Mouse (Mus musculus): ENCODE measurements around the gene Gm10663. TPM values are rescaled to one million over a fixed set of nuclear protein-coding genes. Genes with fewer than 3 reads are reported as not detected.

Gene Gm10663
- total RNA-seq (2021) = not detected
- long read RNA-seq, experiment 1 = 0 reads
- long read RNA-seq, experiment 2 = 0 reads

- no peak for DNase-seq (ENCODE audit: low spot score in 2 of 2)
Observed at GRCm38 (mm10) chr8:65074733-65075132, at the start of gene Gm10663. TSS of gene Gm10663 (plus strand) at chr8:65075033.

- no peak for DNase-seq (ENCODE audit: low spot score in 2 of 2)
Observed at GRCm38 (mm10) chr8:65028959-65029686, 45.7 kb upstream of the Gm10663 start.

GRCm38 (mm10) chr8:65029776-65030175 lies 45.1 kb upstream of the Gm10663 start:
- DNase-seq (ENCODE audit: low spot score in 2 of 2) = no peak

GRCm38 (mm10) chr8:65030735-65031485 lies 43.9 kb upstream of the Gm10663 start:
- DNase-seq (ENCODE audit: low spot score in 2 of 2) = no peak

GRCm38 (mm10) chr8:65032107-65032506 lies 42.7 kb upstream of the Gm10663 start:
- no peak for DNase-seq (ENCODE audit: low spot score in 2 of 2)

- DNase-seq (ENCODE audit: low spot score in 2 of 2) = no peak
Observed at GRCm38 (mm10) chr8:65033056-65033455, 41.8 kb upstream of the Gm10663 start.

GRCm38 (mm10) chr8:65034136-65034535 lies 40.7 kb upstream of the Gm10663 start:
- no peak for DNase-seq (ENCODE audit: low spot score in 2 of 2)

- DNase-seq (ENCODE audit: low spot score in 2 of 2) = no peak
Observed at GRCm38 (mm10) chr8:65037117-65037533, 37.7 kb upstream of the Gm10663 start, which contains the start of gene Apela. TSS of gene Apela (minus strand) at chr8:65037336.

GRCm38 (mm10) chr8:65046565-65046964 lies 28.3 kb upstream of the Gm10663 start:
- DNase-seq (ENCODE audit: low spot score in 2 of 2) = no peak

GRCm38 (mm10) chr8:65047193-65047592 lies 27.6 kb upstream of the Gm10663 start:
- DNase-seq (ENCODE audit: low spot score in 2 of 2) = no peak

- no peak for DNase-seq (ENCODE audit: low spot score in 2 of 2)
Observed at GRCm38 (mm10) chr8:65047801-65048200, 27.0 kb upstream of the Gm10663 start.

- DNase-seq (ENCODE audit: low spot score in 2 of 2) = no peak
Observed at GRCm38 (mm10) chr8:65053554-65053953, 21.3 kb upstream of the Gm10663 start.

- no peak for DNase-seq (ENCODE audit: low spot score in 2 of 2)
Observed at GRCm38 (mm10) chr8:65053968-65054367, 20.9 kb upstream of the Gm10663 start.

GRCm38 (mm10) chr8:65056722-65057121 lies 18.1 kb upstream of the Gm10663 start:
- no peak for DNase-seq (ENCODE audit: low spot score in 2 of 2)

- no peak for DNase-seq (ENCODE audit: low spot score in 2 of 2)
Observed at GRCm38 (mm10) chr8:65062195-65062594, 12.6 kb upstream of the Gm10663 start.

GRCm38 (mm10) chr8:65064071-65064470 lies 10.8 kb upstream of the Gm10663 start:
- no peak for DNase-seq (ENCODE audit: low spot score in 2 of 2)

GRCm38 (mm10) chr8:65065622-65066021 lies 9.2 kb upstream of the Gm10663 start:
- DNase-seq (ENCODE audit: low spot score in 2 of 2) = no peak

- DNase-seq (ENCODE audit: low spot score in 2 of 2) = no peak
Observed at GRCm38 (mm10) chr8:65067031-65067430, 7.8 kb upstream of the Gm10663 start.

GRCm38 (mm10) chr8:65067694-65068472 lies 7.0 kb upstream of the Gm10663 start:
- no peak for DNase-seq (ENCODE audit: low spot score in 2 of 2)

- no peak for DNase-seq (ENCODE audit: low spot score in 2 of 2)
Observed at GRCm38 (mm10) chr8:65068473-65068819, 6.4 kb upstream of the Gm10663 start.

- DNase-seq (ENCODE audit: low spot score in 2 of 2) = no peak
Observed at GRCm38 (mm10) chr8:65070996-65071395, 3.8 kb upstream of the Gm10663 start.

GRCm38 (mm10) chr8:65080731-65081130 lies 5.9 kb downstream of the Gm10663 start:
- no peak for DNase-seq (ENCODE audit: low spot score in 2 of 2)

Measured in left cerebral cortex, adult 18-20 months (tissue).